ENCODE assay signal across 9 mouse cellular contexts in the genomic region with DNA sequence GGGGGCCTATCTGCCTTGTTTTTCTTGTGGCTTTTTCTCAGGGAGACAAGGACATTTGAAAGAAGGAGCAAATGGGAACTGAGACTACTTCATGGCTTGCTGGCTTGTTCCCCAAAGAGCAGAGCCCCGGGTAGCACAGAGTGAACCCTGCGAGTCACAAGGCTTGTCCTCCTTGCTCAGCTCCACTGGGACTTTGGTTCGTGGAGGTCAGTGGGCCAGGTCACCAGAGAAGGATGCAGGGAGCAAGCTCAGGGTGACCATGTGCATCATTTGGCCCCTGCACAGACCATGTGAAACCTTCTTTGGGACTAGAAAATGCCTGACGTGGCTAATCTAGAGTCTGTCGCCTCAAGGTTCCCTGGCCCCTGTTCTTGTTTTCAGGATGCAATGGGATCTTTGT.
DNase-seq lines count a peak whose midpoint lies in the region; ATAC-seq and TF ChIP-seq lines count a peak whose summit lies in the region.
"Had no signal": no experiment of that assay in that cellular context is flagged by ENCODE, and none has a peak within 500 bp of the region (broad histone marks: within the 10 kb centered on the region; RNA-seq: fewer than 3 reads in every experiment).

No protein-coding gene starts in this region.

- ATAC-seq in heart, embryonic 12.5 days (ENCODE audit: insufficient number of reproducible peaks, low FRiP score), result no peak
- no peak for ATAC-seq in inflammation-experienced regulatory T-cells, adult 6 months
- no peak for ATAC-seq in CD4-positive, CD25-positive, alpha-beta regulatory T cell, adult 4 months

- no peak for TF ChIP-seq CTCF in heart, adult 2 months (IDR thresholded peaks at IDR 0.05)

- TF ChIP-seq EP300 in heart, adult 2 months (IDR thresholded peaks at IDR 0.05; ENCODE audit: insufficient read depth, low read depth, low read length), result 0 out of 2 replicates have a peak, but pooled peaks have one; percentile 27

- no peaks in the 10 kb centered on the region for H3K9me3 ChIP-seq in heart, embryonic 12.5 days (replicated peaks)

- WGBS in heart, adult 2 months, result 61% methylated on average over 5 of the region's 5 CpGs
- 68% methylated on average over 5 of the region's 5 CpGs for WGBS in heart, embryonic 12.5 days

- H3K79me2 ChIP-seq in heart, adult 2 months (replicated peaks; ENCODE audit: control insufficient read depth, insufficient read depth, low read length), result no peaks in the 10 kb centered on the region

- peaks cover 4% of the 10 kb centered on the region for H3K4me1 ChIP-seq in heart, adult 2 months (ENCODE audit: control insufficient read depth, insufficient read depth, low read length)
- peaks cover 9% of the 10 kb centered on the region for H3K4me1 ChIP-seq in heart, embryonic 12.5 days (replicated peaks)

- peak overlapping the region; percentile 5 for H3K27ac ChIP-seq in heart, adult 2 months
- no peak overlapping the region for H3K27ac ChIP-seq in heart, embryonic 12.5 days (ENCODE audit: poor library complexity, severe bottlenecking)
- H3K27ac ChIP-seq: macrophage had no signal

- peaks cover 2% of the 10 kb centered on the region; the same call in 1 of the 2 replicates for H3K36me3 ChIP-seq in heart, adult 2 months (ENCODE audit: control insufficient read depth, insufficient read depth, low read length)
- H3K36me3 ChIP-seq in heart, embryonic 12.5 days, result no peaks in the 10 kb centered on the region

- H3K4me3 ChIP-seq in heart, adult 2 months, result no peak overlapping the region
- H3K4me3 ChIP-seq in heart, embryonic 12.5 days, result no peak overlapping the region

- H3K4me2 ChIP-seq in heart, embryonic 12.5 days, result no peak overlapping the region

- no peak overlapping the region for H3K9ac ChIP-seq in heart, adult 2 months (ENCODE audit: low read depth, low read length)
- no peak overlapping the region for H3K9ac ChIP-seq in heart, embryonic 12.5 days

- intact Hi-C loops in heart, adult 2 months (cut with DNase I), result loop anchor here (5.0 kb wide), 1 partner anchor 47 kb away; no protein-coding TSS in a partner anchor
- intact Hi-C loops in heart, postnatal 10 days (cut with DNase I), result no loop called here

- DNase-seq in heart, adult 2 months, result peak; percentile 67 to 76
- DNase-seq in adrenal gland, postnatal 14 days, result peak; percentile 76
- peak; percentile 45 to 54 for DNase-seq in heart, postnatal 10 days
- DNase-seq in kidney, postnatal 4 days, result peak; percentile 46 to 59
- no peak for DNase-seq in MN1 (ENCODE audit: low spot score)

- no peaks in the 10 kb centered on the region for H3K27me3 ChIP-seq in heart, adult 2 months (ENCODE audit: control insufficient read depth, insufficient read depth, low read length)
- no peaks in the 10 kb centered on the region for H3K27me3 ChIP-seq in heart, embryonic 12.5 days (replicated peaks)

- TF ChIP-seq POLR2A in heart, adult 2 months (IDR thresholded peaks at IDR 0.05; ENCODE audit: insufficient read depth, low read depth, low read length), result no peak
